Mouse (Mus musculus) monocyte, adult 2 months (primary cell): ENCODE results near the gene Amigo1.
"Not testable (repeated sequence)": the region's sequence is repeated elsewhere in the genome, so short reads cannot be mapped to it uniquely, and the experiment has no call there.

Source experiments
- DNase-seq, 2 experiments: peaks; one replicate each; pipeline ENCODE4 v3.0.0; 2022; ENCODE audit warnings: low spot score in 2 of 2, low read depth in 1 of 2

Gene Amigo1

DNA sequence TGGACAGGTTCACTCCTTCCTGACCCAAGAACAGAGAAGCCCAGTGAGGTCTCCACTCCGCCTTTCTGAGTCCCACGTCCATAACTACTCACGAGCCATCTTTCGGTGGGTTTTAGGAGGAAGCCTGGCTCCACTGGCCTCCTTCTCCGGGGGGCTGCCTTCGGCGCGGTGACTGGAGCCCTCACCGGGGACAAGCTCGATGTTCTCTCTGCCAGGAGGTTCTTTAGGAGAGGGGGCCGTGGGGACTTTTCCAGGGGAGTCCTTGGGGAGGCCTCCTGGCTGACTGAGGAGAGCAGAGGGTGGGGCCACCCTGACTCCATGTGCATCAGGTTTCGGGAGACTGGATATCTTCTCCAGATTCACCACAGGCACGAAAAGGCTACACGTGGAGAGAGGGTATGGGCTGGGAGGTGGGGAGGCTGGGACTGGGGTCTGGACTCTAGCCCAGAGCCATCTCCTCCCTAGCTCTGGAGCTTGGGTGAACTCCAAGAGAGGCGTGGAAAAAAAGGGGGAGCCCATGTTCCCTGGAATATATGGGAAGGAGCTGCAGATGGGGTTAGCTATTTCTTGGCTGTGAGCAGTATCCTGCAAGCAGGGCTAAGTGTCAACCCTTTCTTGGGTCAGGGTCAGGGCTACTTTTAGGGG lies 20.7 kb downstream of the Amigo1 start:
- no peak for DNase-seq

DNA sequence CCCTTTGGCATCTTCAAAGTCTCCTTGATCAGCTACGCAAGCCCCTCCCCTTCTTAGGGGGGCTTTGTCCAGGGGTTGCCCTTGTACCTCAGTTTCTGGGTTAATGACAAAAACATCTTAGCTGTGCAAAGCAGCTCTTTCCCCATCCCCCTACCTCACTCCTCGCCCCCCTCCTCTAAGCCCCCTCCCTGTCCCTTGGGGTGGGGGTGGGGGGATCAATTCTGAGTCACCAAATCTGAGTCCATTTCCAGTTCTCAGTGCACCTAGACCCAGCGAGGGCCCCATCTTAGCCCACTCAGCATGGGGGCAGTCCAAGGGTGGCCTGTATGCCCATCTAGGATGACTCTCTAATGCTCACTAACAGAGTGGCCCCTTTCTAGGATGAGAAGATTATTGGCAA lies 22.9 kb downstream of the Amigo1 start:
- no peak for DNase-seq

GRCm38 (mm10) chr3:108209536-108209935 lies 23.4 kb downstream of the Amigo1 start:
- DNase-seq, result no peak

GRCm38 (mm10) chr3:108209946-108210770 lies 24.0 kb downstream of the Amigo1 start:
- peak; percentile 42 to 75 for DNase-seq

GRCm38 (mm10) chr3:108210771-108211139 lies 24.6 kb downstream of the Amigo1 start, which contains the start of gene Atxn7l2:
Atxn7l2 (minus strand) TSS chr3:108210934.
- DNase-seq, result no peak

DNA sequence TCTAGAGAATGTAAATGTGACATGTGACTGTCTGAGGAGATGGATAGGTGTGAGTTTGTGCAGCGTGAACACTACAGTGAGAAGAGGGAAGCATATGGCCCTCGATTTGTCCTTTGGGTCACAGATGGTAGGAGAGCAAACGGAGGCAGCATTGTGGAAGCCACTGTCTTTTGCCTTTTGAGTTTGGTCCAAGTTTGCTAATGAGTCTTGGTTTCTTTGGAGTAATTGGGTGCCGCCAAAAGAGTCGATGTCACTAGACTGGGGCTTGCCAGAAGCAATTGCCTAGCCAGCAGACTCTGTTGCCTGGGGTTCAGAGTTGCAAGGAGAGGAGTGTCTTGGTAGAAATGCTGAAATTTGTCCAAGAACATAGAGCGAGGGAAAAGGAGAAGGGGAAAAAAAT lies 25.7 kb downstream of the Amigo1 start:
- DNase-seq, result no peak

GRCm38 (mm10) chr3:108212406-108212805 lies 26.3 kb downstream of the Amigo1 start:
- DNase-seq, result no peak

DNA sequence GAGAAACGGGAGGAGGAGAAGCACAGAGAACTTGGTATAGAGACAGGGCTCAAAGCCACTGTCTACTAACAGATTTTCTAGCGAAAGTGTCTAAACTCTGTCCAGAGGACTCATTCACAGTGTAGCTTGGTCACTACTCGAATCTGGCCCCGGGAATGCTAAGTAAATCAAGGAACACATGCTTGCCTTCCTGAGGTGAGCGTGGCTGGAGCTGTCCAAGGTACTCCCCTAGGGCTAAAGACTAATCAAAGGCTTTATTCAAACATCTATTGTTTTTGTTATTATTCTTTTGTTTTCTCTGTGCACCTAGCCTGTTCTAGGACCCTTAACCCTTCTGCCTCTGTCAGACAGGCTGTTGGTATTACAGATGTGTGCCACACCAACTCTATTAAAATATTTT lies 28.6 kb downstream of the Amigo1 start:
- no peak for DNase-seq

GRCm38 (mm10) chr3:108220661-108221060 lies 34.5 kb downstream of the Amigo1 start:
- no peak for DNase-seq

DNA sequence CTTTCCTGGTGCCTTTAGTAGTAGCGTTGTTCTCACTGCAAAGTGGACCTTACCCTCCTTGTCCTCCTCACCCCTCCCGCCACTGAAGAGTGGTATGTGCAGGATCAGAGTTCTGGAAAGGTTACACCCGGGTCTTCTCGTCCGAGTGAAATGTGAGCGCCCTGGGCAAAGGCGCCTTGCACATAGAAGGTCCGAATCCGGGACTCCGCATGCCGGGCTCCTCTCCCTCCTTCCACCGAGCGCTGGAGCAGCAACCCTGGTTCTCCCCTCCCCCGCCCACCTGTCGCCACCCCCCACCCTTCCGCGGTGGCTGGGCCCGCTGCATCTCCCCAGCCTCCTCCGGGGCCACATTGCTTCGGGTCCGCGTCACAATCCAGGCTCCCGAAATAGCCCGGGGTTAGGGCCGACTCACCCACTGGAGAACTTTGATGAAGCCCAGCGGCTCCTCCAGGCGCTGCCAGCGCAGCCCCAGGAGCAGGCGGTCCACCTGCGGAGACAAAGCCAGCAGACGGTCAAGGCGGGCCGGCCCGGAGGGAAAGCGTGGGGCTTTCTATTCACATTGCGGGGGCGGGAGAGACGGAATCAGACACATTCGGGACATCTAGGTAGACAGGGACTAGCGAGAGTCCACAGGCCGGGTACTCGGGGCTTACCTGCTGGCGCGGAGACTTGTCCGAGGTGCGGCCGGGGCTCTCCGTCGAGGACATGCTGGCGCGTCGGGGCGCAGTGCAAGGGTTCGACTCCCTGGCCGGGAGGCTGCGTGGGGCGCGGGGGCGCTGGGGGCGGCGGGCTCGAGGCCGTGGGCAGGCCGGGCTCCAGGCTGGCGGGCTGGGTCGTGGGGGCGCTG lies 39.8 kb downstream of the Amigo1 start:
- DNase-seq, result no peak

DNA sequence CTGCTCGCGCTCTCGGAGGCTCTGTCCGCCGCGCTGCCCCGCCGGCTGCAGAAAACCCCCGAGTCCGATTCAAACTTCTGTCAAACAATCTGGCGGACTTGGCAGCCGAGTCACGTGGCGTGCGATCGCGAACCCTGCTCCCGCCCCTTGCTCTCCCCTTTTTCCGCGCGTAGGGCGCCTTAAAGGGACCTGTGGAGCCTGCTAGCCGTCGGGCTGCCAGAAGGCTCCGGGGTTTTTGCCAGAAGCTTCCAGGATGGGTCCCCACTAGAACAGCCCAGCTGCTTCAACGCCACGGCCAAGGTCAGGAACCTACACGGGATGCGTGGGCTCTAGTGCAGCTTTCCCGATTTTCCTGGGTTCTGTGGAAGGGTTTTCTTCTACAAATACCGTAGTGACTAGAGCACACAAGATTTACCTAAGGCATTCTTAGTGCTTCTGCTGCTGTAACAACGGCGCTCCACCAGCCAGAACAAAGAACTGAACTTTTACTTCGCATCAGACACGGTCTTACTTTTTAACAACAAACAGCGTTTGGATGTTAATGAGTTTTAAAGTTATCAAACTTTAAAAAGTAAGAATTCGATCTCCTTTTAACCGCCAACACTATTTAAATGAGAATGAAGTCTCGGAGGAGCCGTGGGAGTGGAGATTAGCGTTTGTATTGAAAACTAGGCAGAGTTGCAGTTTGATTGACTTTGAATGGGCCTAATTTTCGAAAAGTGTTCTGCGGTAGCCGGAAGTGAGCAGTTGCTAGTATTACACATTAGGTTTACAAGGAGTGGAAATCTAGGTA lies 40.6 kb downstream of the Amigo1 start, which contains the start of gene Sypl2:
Sypl2 (minus strand) TSS at position 91 of the 793 bp plus-strand sequence.
- DNase-seq, result no peak

DNA sequence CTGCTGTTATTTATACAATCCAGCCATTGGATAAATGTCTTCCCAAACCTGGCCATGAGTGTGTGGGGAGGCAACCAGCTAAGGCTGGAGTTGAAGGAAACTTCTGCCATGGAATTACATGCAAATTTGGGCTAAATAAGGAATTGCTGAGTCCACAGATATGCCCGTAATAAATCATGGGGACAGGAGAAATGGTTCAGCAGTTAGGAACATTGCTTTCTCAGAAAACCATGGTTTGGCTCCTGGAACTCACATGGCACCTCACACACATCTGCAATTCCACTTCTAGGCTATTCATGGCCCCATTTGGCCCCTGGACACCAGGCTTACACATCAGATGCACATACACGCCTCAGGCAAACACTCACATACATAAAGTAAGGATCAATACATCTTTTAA lies 41.4 kb downstream of the Amigo1 start:
- no peak for DNase-seq

GRCm38 (mm10) chr3:108231646-108232045 lies 45.5 kb downstream of the Amigo1 start:
- DNase-seq, result no peak

DNA sequence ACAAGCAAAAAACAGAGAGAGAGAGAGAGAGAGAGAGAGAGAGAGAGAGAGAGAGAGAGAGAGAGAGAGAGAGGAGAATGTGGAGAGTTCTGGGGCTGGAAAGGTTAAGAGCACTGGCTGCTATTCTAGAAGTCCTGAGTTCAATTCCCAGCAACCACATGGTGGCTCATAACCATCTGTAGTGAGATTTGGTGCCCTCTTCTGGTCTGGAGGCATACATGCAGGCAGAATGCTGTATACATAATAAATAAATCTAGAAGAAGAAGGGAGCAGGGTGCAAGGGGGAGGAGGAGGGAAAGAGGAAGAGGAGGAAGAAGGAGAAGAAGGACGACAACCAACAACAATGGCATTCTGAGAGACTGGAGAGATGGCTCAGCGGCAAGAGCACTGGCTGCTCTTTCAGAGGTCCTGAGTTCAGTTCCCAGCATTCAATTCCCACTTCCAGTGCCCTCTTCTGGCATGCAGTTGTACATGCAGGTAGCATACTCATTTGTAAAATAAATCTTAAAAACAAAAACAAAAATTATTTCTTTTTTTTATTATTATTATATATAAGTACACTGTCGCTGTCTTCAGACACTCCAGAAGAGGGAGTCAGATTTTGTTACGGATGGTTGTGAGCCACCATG lies 51.5 kb downstream of the Amigo1 start:
- DNase-seq, result not testable (repeated sequence)

DNA sequence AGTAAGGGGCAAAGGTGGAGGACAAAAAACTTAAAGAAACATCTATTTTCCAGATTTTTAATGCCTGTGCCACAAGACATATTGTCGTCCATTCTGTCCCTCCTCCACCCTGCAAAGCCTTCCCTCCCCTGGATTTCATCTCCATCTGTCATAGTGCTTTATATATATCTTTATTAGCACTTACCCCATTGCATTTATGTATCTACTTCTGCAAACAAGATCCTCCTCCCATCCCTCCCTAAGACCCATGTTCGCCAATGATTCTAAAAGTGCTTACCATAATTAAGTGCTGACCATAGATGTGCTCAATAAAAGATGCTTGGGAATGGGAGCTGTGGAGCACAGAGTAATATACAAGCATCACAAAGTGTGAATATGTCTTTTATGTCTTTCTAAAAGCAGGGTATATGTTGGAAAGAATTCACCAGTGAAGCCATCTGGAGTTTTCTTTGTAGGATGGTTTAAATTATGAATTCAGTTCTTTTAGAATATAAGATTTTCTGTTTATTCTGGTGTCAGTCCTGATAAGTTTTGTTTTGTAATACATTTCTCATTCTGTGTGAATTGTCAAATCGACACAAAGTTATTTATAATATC lies 55.2 kb downstream of the Amigo1 start:
- DNase-seq, result no peak
